Mouse (Mus musculus): ENCODE results near the gene Mybbp1a.

GRCm38 (mm10) chr11:72452140-72452665, 11.0 kb downstream of the Mybbp1a start:
- TF ChIP-seq GATA1 (IDR thresholded peaks at IDR 0.05; ENCODE audit: low read length) (no peak), TAL1 (IDR thresholded peaks at IDR 0.05; ENCODE audit: low read length) (no peak)

Data from erythroblast, embryonic 14.5 days (primary cell).